Mouse (Mus musculus): ENCODE results near the gene Erbb2.
A peak's percentile ranks its signal among the peaks of the same experiment; 100 is the strongest.

Erbb2 gene

DNA sequence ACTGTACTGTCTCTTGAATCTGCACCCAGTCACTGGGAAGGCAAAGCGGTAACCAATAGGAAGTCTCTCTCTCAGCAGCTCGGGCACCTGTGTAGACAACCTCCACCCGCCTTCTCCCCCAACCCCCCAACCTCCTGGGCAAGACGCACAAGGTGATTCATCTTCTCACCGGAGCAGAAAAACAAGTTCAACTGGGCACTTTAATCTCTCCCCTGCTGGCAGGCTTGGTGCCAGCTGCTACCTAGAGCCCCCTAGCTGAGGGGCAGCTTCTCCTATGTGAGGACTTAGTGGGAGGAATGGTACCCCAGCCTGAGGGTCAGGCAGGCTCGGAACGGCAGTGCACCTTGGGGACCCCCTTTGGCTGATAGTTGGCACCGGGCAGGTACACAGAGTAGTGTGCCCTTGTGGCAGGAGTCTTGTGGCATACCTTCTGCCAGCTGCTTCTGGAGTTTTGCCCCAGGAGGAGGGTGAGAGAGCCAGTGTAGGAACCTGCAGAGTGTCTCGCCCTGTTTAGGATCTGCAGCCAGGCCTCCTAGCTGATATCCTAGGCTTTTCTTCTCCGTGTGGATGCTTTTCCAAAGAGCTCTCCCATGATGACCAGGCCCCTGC, 6.8 kb downstream of the Erbb2 start:
- DNase-seq (ENCODE audit: low spot score in 2 of 2), result no peak

DNA sequence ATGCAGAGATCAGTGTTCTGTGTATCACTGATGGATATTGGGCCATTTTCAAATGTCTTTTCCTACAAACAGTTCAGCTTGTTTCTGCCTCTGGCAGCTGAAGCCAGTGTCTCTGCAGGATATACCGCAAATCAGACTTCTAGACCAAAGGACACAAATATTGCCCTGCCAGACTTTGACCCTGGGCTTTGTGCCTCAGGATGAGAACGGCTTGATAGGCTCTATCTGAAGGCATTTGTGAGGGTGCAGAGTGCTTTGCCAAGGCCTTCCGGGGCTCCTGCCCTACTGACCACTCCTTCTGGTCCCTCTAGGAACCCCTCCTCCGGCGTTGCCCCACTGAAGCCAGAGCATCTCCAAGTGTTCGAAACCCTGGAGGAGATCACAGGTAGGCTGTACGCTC, 14.3 kb downstream of the Erbb2 start:
- DNase-seq (ENCODE audit: low spot score in 2 of 2), result no peak

DNA sequence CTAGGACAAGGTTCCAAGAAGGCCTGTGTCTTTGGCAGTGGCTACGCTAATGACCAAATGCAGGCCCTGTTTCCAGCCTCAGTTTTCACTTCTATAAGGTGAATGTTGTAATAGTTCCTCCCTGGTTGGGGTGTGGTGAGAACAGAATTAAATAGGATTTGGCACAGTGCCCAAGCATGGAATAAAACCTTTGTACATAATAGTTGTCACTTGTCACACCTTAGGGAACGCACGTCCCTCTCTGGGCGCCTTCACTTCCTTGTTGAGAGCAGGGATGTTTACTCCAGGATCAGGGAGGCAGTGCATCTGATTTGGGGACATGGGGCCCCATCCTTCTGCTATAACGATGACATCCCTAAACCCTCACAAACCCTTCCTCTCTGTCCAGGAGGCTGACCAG, 16.2 kb downstream of the Erbb2 start:
- no peak for DNase-seq (ENCODE audit: low spot score in 2 of 2)

DNA sequence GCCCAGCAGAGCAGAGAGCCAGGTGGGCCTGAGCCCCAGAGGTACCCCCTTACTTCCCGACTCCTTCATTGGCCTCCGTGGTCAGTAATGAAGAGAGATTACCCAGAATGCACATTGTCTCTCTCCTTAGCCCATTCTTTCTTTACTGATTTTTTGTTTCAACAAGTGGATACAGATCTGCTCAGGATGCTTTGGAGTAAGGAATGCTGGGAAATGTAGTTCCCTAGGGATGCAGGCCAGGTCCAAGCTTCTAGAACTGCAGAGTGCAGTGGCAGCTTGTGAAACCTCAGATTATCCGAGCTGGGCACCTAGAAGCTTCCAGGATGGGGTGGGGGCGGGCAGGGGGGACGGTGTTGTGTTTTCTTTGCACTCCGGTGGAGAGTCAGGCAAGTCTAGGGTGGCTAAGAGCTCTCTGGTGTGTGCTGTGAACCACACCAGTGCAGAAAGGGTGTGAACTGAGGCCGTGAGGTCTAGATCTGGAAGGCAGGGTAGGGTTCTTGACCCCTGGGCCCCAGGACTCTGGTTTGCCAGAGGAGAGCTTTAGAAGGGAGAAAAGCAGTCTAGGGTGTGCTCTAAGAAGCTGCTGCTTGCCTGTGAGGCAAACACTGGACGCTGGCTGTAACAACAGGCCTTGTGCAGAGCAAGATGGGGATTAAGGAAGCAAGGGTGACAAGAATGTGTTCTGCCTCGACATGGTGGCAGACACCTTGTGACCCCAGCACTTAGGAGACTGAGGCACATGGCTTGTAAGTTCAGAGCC, 19.7 kb downstream of the Erbb2 start:
- no peak for DNase-seq (ENCODE audit: low spot score in 2 of 2)

DNA sequence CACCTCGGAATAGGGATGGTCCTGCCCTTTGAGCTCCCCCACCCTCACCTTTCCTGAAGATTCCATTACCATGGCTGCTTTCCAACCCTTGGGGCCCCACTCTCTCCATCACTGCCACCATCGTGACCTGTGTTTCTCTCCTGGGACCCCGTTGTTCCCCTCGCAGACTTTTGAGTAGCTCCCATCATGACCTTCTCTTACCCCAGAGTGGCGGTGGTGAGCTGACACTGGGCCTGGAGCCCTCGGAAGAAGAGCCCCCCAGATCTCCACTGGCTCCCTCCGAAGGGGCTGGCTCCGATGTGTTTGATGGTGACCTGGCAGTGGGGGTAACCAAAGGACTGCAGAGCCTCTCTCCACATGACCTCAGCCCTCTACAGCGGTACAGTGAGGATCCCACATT, 23.5 kb downstream of the Erbb2 start:
- DNase-seq (ENCODE audit: low spot score in 2 of 2), result no peak

DNA sequence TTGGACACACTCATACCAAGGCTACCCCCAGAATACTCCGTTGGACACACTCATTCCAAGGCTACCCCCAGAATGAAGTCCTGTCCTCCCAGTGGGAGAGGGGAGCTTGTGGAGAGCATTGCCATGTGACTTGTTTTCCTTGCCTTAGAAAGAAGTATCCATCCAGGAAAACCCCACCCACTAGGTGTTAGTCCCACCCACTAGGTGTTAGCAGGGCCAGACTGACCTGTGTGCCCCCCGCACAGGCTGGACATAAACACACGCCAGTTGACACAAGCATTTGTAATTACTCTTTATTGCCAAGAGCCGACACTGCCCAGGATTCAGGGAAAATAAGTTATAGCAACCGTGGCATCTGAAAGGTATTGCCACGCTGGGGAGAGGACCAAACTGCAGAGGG, 25.2 kb downstream of the Erbb2 start:
- peak in 1 of 2 experiments; percentile 4 for DNase-seq (ENCODE audit: low spot score in 2 of 2)

- peak; percentile 93 to 97 for DNase-seq (ENCODE audit: low spot score in 2 of 2)
Measured at GRCm38 (mm10) chr11:98438331-98439158, 26.3 kb downstream of the Erbb2 start, which contains the start of gene Mien1. Gene Mien1, minus strand, starts transcription at chr11:98438991.

DNA sequence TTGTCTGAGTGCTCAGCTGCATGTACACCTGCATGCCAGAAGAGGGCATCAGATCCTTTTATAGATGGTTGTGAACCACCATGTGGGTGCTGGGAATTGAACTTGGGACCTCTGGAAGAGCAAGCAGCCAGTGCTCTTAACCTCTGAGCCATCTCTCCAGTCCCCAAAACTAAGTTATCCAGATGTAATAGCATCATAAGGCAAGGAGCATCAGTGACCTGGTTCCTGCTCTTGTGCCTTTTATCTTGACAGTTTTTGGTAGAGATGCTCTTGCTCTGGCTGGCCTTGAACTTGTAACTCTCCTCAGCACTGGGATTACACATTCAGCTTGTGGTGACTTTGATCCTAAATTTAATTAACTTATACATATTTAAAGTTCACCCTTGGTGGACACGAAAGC, 31.4 kb downstream of the Erbb2 start:
- DNase-seq (ENCODE audit: low spot score in 2 of 2), result no peak

DNA sequence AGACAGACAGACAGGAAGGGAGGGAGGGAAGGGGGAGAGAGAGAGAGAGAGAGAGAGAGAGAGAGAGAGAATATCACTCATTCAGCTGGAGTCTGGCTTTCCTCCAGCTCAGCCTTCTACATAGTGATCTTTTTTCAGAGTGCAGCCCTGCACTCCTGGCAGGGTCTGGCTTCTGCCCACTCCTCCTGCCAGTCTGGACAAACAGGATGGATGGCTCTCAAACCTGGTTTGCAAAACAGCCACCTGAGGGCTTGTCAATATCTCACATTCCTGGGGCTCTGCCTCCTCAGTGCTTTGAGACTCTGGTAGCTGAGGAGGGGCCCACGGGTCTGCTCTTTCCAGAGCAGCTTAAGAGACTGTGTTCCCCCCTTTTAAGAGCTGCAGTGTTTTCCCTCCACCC, 33.0 kb downstream of the Erbb2 start:
- DNase-seq (ENCODE audit: low spot score in 2 of 2), result no peak

- DNase-seq (ENCODE audit: low spot score in 2 of 2), result no peak
Measured at GRCm38 (mm10) chr11:98445679-98446078, 33.4 kb downstream of the Erbb2 start.

DNA sequence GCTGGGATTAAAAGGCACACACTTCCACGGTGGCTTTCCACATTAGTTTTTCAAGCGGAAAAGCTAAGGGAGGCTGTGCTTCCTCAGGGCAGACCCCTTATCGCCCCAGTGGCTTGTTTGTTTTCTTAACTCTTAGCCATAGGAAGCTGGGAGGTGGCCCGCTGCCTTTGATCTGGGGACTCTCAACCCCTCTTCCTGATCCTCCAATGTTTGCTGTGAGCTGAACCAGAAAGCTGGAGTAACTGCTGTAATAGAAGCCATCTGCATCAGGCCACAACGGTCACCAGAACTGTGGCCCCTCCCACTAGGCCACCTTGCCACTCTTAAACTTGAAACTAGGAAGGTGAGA, 33.9 kb downstream of the Erbb2 start, which contains the start of gene Grb7:
TSS of gene Grb7 (plus strand) at position 182 of the 349 bp plus-strand sequence.
- no peak for DNase-seq (ENCODE audit: low spot score in 2 of 2)

DNA sequence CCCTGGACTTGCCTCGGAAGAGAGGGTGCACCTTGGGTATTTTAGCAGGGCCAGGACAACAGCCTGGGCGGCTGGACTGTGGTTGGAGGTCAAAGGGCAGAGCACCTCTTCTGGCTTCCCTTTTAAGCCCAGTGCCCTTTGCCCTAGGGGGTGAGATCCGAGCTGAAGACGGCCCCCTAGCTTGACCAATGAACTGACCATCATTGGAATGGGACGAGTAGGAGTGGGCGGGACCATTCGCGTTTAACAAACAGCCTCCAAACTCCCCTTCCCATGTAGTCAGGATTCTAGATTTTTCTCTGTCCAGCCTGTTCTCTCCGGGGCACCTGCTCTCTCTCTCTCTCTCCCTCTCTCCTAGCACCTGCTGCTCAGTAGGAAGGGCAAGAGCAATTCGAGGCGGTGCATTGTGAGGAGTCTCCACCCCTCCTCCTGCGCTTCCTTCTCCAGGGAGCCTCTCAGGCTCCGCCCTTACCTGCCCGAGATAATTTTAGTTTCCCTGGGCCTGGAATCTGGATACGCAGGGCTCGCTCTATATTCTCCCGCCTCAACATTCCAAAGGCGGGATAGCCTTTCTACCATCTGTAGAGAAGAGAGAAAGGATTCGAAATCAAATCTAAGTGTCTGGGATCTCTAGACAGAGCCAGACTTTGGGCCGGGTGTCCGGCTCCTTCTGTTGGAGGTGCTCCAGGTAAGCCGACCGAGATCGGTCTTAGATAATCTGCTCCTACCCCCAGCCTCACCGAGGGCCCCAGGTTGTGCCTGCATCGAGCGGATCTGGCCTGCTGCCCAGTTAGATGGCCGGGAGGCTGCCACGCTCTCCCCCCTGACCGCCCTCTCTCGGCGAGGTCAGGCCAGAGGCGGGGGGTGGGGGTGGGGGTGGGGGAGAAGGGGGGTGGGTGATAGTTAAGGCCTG, 34.5 kb downstream of the Erbb2 start:
- DNase-seq (ENCODE audit: low spot score in 2 of 2), result no peak

- DNase-seq (ENCODE audit: low spot score in 2 of 2), result no peak
Measured at GRCm38 (mm10) chr11:98447475-98447834, 35.2 kb downstream of the Erbb2 start.

- no peak for DNase-seq (ENCODE audit: low spot score in 2 of 2)
Measured at GRCm38 (mm10) chr11:98448191-98448790, 36.0 kb downstream of the Erbb2 start.

GRCm38 (mm10) chr11:98449419-98449818, 37.1 kb downstream of the Erbb2 start:
- DNase-seq (ENCODE audit: low spot score in 2 of 2), result no peak

DNA sequence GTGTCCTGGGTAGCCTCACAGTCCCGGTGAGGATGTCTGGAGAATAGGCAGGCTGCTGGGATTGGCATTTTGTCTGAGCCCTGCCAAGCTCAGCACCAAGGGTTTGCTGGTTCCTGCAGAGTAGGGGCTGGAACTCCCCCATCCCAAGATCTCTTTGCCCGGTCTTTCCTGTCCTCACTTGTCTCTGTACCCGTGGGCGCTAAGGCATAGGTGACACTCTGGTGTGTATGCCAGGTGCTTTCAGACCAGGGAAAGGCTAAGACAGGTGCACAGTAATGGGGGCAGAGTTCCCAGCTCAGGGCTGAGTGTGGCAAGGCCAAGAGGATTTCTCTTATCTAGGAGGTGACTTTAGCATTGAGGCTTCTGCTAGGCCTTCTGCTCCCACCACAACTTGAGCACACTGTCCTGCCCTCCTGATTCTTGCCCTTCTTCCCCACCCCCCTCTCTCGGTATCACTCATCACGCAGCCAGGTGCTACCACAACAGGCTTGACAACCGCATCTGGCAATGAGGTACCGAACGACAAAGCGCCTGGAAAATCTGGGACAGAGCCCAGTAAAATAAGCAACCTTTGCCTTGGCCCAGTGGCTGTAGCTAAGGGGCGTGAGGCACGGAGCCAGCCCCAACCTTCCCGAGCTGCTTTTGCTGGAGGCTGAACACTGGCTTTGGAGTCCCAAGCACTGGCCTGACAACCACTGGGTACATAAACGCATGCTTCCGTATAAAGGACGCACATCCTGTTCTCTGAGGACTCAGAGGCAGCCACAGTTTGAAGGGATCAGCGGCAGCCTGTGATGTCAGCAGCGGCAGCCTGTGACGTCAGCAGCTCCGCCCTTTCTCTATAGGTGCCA, 37.9 kb downstream of the Erbb2 start:
- DNase-seq (ENCODE audit: low spot score in 2 of 2), result no peak

GRCm38 (mm10) chr11:98455484-98455883, 43.2 kb downstream of the Erbb2 start:
- no peak for DNase-seq (ENCODE audit: low spot score in 2 of 2)

- no peak for DNase-seq (ENCODE audit: low spot score in 2 of 2)
Measured at GRCm38 (mm10) chr11:98456545-98456944, 44.3 kb downstream of the Erbb2 start.

- DNase-seq (ENCODE audit: low spot score in 2 of 2), result no peak
Measured at GRCm38 (mm10) chr11:98456945-98457344, 44.7 kb downstream of the Erbb2 start.
